Mouse (Mus musculus): ENCODE data around the gene Hcn3. TPM values are rescaled to one million over a fixed set of nuclear protein-coding genes. Genes with fewer than 3 reads are reported as not detected.

Hcn3 gene
- 34.0 and 39.6 TPM in 2 replicates for polyA plus RNA-seq (2015; fragmentation: Nextera tagmentation; extraction: Ambion mirVana)

GRCm38 (mm10) chr3:89159616-89160344 is at the start of gene Hcn3:
Gene Hcn3 (minus strand): TSS chr3:89160196.
- H3K4me3 ChIP-seq (replicated peaks; ENCODE audit: low read length): peak within 1 kb of the TSS; percentile 80
- under 1% methylated on average over 60 of the region's 66 CpGs for WGBS
- peaks cover 25% of the 10 kb centered on the region for H3K4me1 ChIP-seq (replicated peaks; ENCODE audit: control insufficient read depth, insufficient read depth, low read length)
- H3K4me2 ChIP-seq (ENCODE audit: low read length): peak within 1 kb of the TSS; percentile 79
- H3K36me3 ChIP-seq (ENCODE audit: control insufficient read depth, insufficient read depth): no peaks in the 10 kb centered on the region
- H3K9me3 ChIP-seq (ENCODE audit: control insufficient read depth, low read length): no peaks in the 10 kb centered on the region
- peak; percentile 78 for ATAC-seq
- peak within 1 kb of the TSS; percentile 81 for H3K9ac ChIP-seq (replicated peaks; ENCODE audit: low read depth, low read length)
- no peak within 1 kb of the TSS; the same call in 1 of the 2 replicates for H3K27ac ChIP-seq (ENCODE audit: low read length)
- no peaks in the 10 kb centered on the region for H3K27me3 ChIP-seq (replicated peaks; ENCODE audit: control insufficient read depth, insufficient read depth, low read length)

DNA sequence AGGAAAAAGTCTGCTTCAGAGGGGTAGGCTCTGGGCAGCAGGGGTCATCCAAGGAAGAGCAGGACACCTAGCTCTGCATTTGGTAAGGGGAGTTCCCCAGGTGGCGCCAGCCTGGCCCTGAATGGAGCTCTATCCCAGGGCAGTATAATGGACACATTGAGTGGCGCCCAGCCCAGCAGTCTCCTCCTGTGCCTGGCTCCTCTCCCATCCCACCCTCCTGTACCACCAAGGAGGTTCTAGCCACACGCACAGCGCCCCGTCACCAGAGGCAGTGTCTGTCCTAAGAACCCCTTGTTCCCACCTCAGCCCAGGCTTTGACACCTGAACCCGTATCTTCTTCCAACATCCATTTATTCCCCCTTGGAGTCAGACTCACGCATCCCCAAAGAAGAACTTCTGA is 49.7 kb upstream of the Hcn3 start:
- ATAC-seq: no peak

GRCm38 (mm10) chr3:89208736-89209135 is 48.7 kb upstream of the Hcn3 start:
- WGBS: 86% methylated on average over 6 of the region's 6 CpGs
- Histone ChIP-seq H3K4me2 (ENCODE audit: low read length) (no peak overlapping the region), H3K4me1 (replicated peaks; ENCODE audit: control insufficient read depth, insufficient read depth, low read length) (peaks cover 5% of the 10 kb centered on the region), H3K27me3 (replicated peaks; ENCODE audit: control insufficient read depth, insufficient read depth, low read length) (no peaks in the 10 kb centered on the region), H3K36me3 (ENCODE audit: control insufficient read depth, insufficient read depth) (peaks cover 24% of the 10 kb centered on the region), H3K4me3 (replicated peaks; ENCODE audit: low read length) (no peak overlapping the region), H3K9me3 (ENCODE audit: control insufficient read depth, low read length) (no peaks in the 10 kb centered on the region), H3K9ac (replicated peaks; ENCODE audit: low read depth, low read length) (no peak overlapping the region), H3K27ac (ENCODE audit: low read length) (no peak overlapping the region)
- no peak for ATAC-seq

More for the DNA sequence above, 49.7 kb upstream of the Hcn3 start:
- Histone ChIP-seq H3K27ac (ENCODE audit: low read length) (no peak overlapping the region), H3K9me3 (ENCODE audit: control insufficient read depth, low read length) (no peaks in the 10 kb centered on the region), H3K4me3 (replicated peaks; ENCODE audit: low read length) (no peak overlapping the region), H3K4me1 (replicated peaks; ENCODE audit: control insufficient read depth, insufficient read depth, low read length) (peaks cover 9% of the 10 kb centered on the region), H3K4me2 (ENCODE audit: low read length) (no peak overlapping the region), H3K9ac (replicated peaks; ENCODE audit: low read depth, low read length) (no peak overlapping the region), H3K27me3 (replicated peaks; ENCODE audit: control insufficient read depth, insufficient read depth, low read length) (no peaks in the 10 kb centered on the region), H3K36me3 (ENCODE audit: control insufficient read depth, insufficient read depth) (peaks cover 24% of the 10 kb centered on the region)
- 90% methylated on average over 7 of the region's 7 CpGs for WGBS

GRCm38 (mm10) chr3:89208075-89208657 is 48.2 kb upstream of the Hcn3 start:
- Histone ChIP-seq H3K9me3 (ENCODE audit: control insufficient read depth, low read length) (no peaks in the 10 kb centered on the region), H3K36me3 (ENCODE audit: control insufficient read depth, insufficient read depth) (peaks cover 24% of the 10 kb centered on the region), H3K9ac (replicated peaks; ENCODE audit: low read depth, low read length) (no peak overlapping the region), H3K27me3 (replicated peaks; ENCODE audit: control insufficient read depth, insufficient read depth, low read length) (no peaks in the 10 kb centered on the region), H3K4me2 (ENCODE audit: low read length) (no peak overlapping the region), H3K4me1 (replicated peaks; ENCODE audit: control insufficient read depth, insufficient read depth, low read length) (peaks cover 8% of the 10 kb centered on the region), H3K27ac (ENCODE audit: low read length) (no peak overlapping the region), H3K4me3 (replicated peaks; ENCODE audit: low read length) (no peak overlapping the region)
- no peak for ATAC-seq
- 94% methylated on average over 13 of the region's 13 CpGs for WGBS

GRCm38 (mm10) chr3:89206695-89207094 is 46.7 kb upstream of the Hcn3 start:
- ATAC-seq: no peak
- 94% methylated on average over 2 of the region's 2 CpGs for WGBS
- H3K4me2 ChIP-seq (ENCODE audit: low read length): no peak overlapping the region
- H3K4me1 ChIP-seq (replicated peaks; ENCODE audit: control insufficient read depth, insufficient read depth, low read length): peaks cover 5% of the 10 kb centered on the region
- H3K27ac ChIP-seq (ENCODE audit: low read length): no peak overlapping the region
- no peak overlapping the region for H3K4me3 ChIP-seq (replicated peaks; ENCODE audit: low read length)
- peaks cover 24% of the 10 kb centered on the region for H3K36me3 ChIP-seq (ENCODE audit: control insufficient read depth, insufficient read depth)
- H3K9me3 ChIP-seq (ENCODE audit: control insufficient read depth, low read length): no peaks in the 10 kb centered on the region
- no peaks in the 10 kb centered on the region for H3K27me3 ChIP-seq (replicated peaks; ENCODE audit: control insufficient read depth, insufficient read depth, low read length)
- H3K9ac ChIP-seq (replicated peaks; ENCODE audit: low read depth, low read length): no peak overlapping the region

DNA sequence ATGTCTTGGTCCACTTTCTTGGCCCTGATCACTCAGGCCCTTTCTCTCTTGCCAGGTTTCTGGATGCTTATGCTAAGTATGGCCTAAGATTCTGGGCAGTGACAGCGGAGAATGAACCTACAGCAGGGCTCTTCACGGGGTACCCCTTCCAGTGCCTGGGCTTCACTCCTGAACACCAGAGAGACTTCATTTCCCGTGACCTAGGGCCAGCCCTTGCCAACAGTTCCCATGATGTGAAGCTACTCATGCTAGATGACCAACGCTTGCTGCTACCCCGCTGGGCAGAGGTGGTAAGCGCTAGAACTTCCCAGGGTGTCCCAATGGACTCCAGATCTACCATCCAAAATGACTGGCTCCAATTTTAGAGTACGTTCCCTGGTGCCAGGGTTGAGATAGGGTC is 46.1 kb upstream of the Hcn3 start:
- no peak for ATAC-seq
- peaks cover 24% of the 10 kb centered on the region for H3K36me3 ChIP-seq (ENCODE audit: control insufficient read depth, insufficient read depth)

GRCm38 (mm10) chr3:89203142-89203514 is 43.1 kb upstream of the Hcn3 start:
- H3K36me3 ChIP-seq (ENCODE audit: control insufficient read depth, insufficient read depth): peaks cover 7% of the 10 kb centered on the region
- H3K4me2 ChIP-seq (ENCODE audit: low read length): peak overlapping the region; percentile 60
- peak overlapping the region; percentile 62 for H3K4me3 ChIP-seq (replicated peaks; ENCODE audit: low read length)
- WGBS: 39% methylated on average over 5 of the region's 5 CpGs
- H3K27me3 ChIP-seq (replicated peaks; ENCODE audit: control insufficient read depth, insufficient read depth, low read length): no peaks in the 10 kb centered on the region
- peaks cover 5% of the 10 kb centered on the region for H3K4me1 ChIP-seq (replicated peaks; ENCODE audit: control insufficient read depth, insufficient read depth, low read length)
- H3K9ac ChIP-seq (replicated peaks; ENCODE audit: low read depth, low read length): peak overlapping the region; percentile 52
- H3K27ac ChIP-seq (ENCODE audit: low read length): no peak overlapping the region
- H3K9me3 ChIP-seq (ENCODE audit: control insufficient read depth, low read length): no peaks in the 10 kb centered on the region
- ATAC-seq: peak; percentile 24

More for the DNA sequence above, 46.1 kb upstream of the Hcn3 start:
- Histone ChIP-seq H3K4me1 (replicated peaks; ENCODE audit: control insufficient read depth, insufficient read depth, low read length) (peaks cover 5% of the 10 kb centered on the region), H3K4me3 (replicated peaks; ENCODE audit: low read length) (no peak overlapping the region), H3K27me3 (replicated peaks; ENCODE audit: control insufficient read depth, insufficient read depth, low read length) (no peaks in the 10 kb centered on the region), H3K4me2 (ENCODE audit: low read length) (no peak overlapping the region), H3K9me3 (ENCODE audit: control insufficient read depth, low read length) (no peaks in the 10 kb centered on the region), H3K9ac (replicated peaks; ENCODE audit: low read depth, low read length) (no peak overlapping the region), H3K27ac (ENCODE audit: low read length) (no peak overlapping the region)
- WGBS: 90% methylated on average over 7 of the region's 7 CpGs

- no peaks in the 10 kb centered on the region for H3K9me3 ChIP-seq (ENCODE audit: control insufficient read depth, low read length)
- H3K36me3 ChIP-seq (ENCODE audit: control insufficient read depth, insufficient read depth): peaks cover 2% of the 10 kb centered on the region; the same call in 1 of the 2 replicates
- peak within 1 kb of the TSS; percentile 52 for H3K9ac ChIP-seq (replicated peaks; ENCODE audit: low read depth, low read length)
- H3K4me3 ChIP-seq (replicated peaks; ENCODE audit: low read length): peak within 1 kb of the TSS; percentile 62
- WGBS: 25% methylated on average over 13 of the region's 13 CpGs
- no peaks in the 10 kb centered on the region for H3K27me3 ChIP-seq (replicated peaks; ENCODE audit: control insufficient read depth, insufficient read depth, low read length)
- peak within 1 kb of the TSS; percentile 60 for H3K4me2 ChIP-seq (ENCODE audit: low read length)
- H3K27ac ChIP-seq (ENCODE audit: low read length): no peak within 1 kb of the TSS
- peak; percentile 93 for ATAC-seq
- peaks cover 5% of the 10 kb centered on the region for H3K4me1 ChIP-seq (replicated peaks; ENCODE audit: control insufficient read depth, insufficient read depth, low read length)
Observed at GRCm38 (mm10) chr3:89202253-89203141, 42.5 kb upstream of the Hcn3 start, which contains the start of gene Gba. Gene Gba (plus strand): TSS chr3:89202928.

DNA sequence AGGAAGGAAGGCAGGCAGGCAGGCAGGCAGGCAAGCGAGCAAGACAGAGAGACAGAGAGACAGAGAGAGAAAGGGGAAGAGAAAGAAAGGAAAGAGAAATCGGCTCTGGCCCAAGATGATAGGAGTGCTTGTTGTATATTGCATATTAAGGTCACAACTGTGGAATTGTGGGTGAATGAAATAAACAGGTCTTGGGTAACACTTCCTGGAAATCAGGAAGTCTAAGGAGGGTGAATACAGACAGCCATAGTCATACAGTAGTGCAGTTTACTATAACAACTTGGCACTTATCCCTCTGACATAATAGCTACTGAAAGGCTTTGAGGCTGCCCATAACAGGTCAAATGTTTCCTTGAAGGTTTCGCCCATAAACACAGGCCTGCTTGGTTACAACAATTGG is 39.8 kb upstream of the Hcn3 start:
- Histone ChIP-seq H3K36me3 (ENCODE audit: control insufficient read depth, insufficient read depth) (no peaks in the 10 kb centered on the region), H3K4me1 (replicated peaks; ENCODE audit: control insufficient read depth, insufficient read depth, low read length) (peaks cover 19% of the 10 kb centered on the region), H3K9me3 (ENCODE audit: control insufficient read depth, low read length) (no peaks in the 10 kb centered on the region), H3K4me2 (ENCODE audit: low read length) (no peak overlapping the region), H3K27ac (ENCODE audit: low read length) (no peak overlapping the region), H3K9ac (replicated peaks; ENCODE audit: low read depth, low read length) (no peak overlapping the region), H3K27me3 (replicated peaks; ENCODE audit: control insufficient read depth, insufficient read depth, low read length) (no peaks in the 10 kb centered on the region), H3K4me3 (replicated peaks; ENCODE audit: low read length) (no peak overlapping the region)
- 91% methylated on average over 3 of the region's 3 CpGs for WGBS
- no peak for ATAC-seq
